In the genomic region with DNA sequence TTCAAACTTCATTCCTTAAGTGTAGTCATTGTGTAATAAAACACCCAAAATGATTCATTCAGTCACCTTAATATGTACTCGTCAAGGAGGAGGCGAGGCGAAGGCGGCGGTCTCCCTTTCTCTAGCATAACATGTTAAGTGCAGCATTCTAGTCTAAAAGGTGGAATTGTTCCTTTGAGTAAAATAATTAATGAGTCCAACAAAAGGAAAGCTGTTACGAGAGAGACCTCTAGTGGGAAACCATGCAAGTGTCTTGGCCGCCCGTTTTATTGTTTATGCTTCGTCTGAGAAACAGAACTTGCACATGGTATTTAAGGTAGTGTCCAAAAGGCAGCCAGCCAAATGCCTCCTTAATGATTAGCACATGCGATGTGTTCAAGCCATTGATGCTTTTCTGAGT, we compare ENCODE assay signal across 8 mouse cellular contexts.
DNase-seq lines count a peak whose midpoint lies in the region; TF ChIP-seq lines count a peak whose summit lies in the region.

No protein-coding gene starts in this region.

- no peak overlapping the region for H3K27ac ChIP-seq in cerebellum, adult 2 months (ENCODE audit: insufficient read depth, low read length)

- H3K4me3 ChIP-seq in cerebellum, adult 2 months (replicated peaks; ENCODE audit: insufficient read depth, low read depth, low read length): no peak overlapping the region
- no peak overlapping the region for H3K4me3 ChIP-seq in lung, adult 2 months (replicated peaks; ENCODE audit: extremely low read depth, low read depth, low read length)

- H3K27me3 ChIP-seq in cerebellum, adult 2 months (ENCODE audit: control insufficient read depth, insufficient read depth, low read length): no peaks in the 10 kb centered on the region

- no peak for TF ChIP-seq POLR2A in cerebellum, adult 2 months (IDR thresholded peaks at IDR 0.05; ENCODE audit: borderline replicate concordance, insufficient read depth, low read length)
- no peak for TF ChIP-seq POLR2A in lung, adult 2 months (IDR thresholded peaks at IDR 0.05; ENCODE audit: borderline replicate concordance, extremely low read depth, low read depth, low read length)

- peak in 1 of 2 experiments; percentile 2 for DNase-seq in cerebellum, adult 2 months
- no peak for DNase-seq in cerebellum, adult 11 months
- peak; percentile 60 for DNase-seq in brain, adult 2 months (ENCODE audit: low read depth, low spot score)
- peak; percentile 6 to 73 for DNase-seq in frontal cortex, adult 2 months (ENCODE audit: extremely low spot score in 1 of 2, low spot score in 1 of 2)
- peak; percentile 34 for DNase-seq in kidney, postnatal 10 days
- peak; percentile 3 for DNase-seq in lung, adult 2 months
- peak; percentile 2 for DNase-seq in retina, postnatal 7 days (ENCODE audit: low read depth, low spot score)
- no peak for DNase-seq in spleen, postnatal 36 days (ENCODE audit: low spot score in 2 of 2)

- TF ChIP-seq CTCF in cerebellum, adult 2 months (IDR thresholded peaks at IDR 0.05; ENCODE audit: borderline replicate concordance, insufficient read depth, low read depth, low read length): peak; percentile 21; the same call in 1 of the 2 replicates
- TF ChIP-seq CTCF in lung, adult 2 months (IDR thresholded peaks at IDR 0.05; ENCODE audit: insufficient read depth, low read length): peak; percentile 2; the same call in 1 of the 2 replicates

- no peaks in the 10 kb centered on the region for H3K4me1 ChIP-seq in cerebellum, adult 2 months (ENCODE audit: control insufficient read depth, insufficient read depth, low read length)
- H3K4me1 ChIP-seq in lung, adult 2 months (ENCODE audit: control insufficient read depth, insufficient read depth, low read length): no peaks in the 10 kb centered on the region

- WGBS in cerebellum, adult 2 months: 30% methylated on average over 10 of the region's 10 CpGs
- 19% methylated on average over 10 of the region's 10 CpGs for WGBS in lung, adult 2 months

Comparison
In these comparisons a context has a peak if more than half of its experiments do, and no peak if none do; other contexts are left out.
1. DNase-seq: peak in brain, adult 2 months (single experiment), frontal cortex, adult 2 months (2 of 2), kidney, postnatal 10 days (single experiment), lung, adult 2 months (single experiment) and retina, postnatal 7 days (single experiment); none in cerebellum, adult 11 months (single experiment) and spleen, postnatal 36 days (0 of 2).